Mouse (Mus musculus) kidney, adult 2 months (tissue): ENCODE data around the gene Dnm1.

Experiments
- CTCF ChIP-seq: fragments of 200-500 bp; conservative IDR thresholded peaks from 2 replicates; pipeline ENCODE4 v1.5.1; 2011; ENCODE audit warnings: low read depth, mild to moderate bottlenecking, control low read depth, low read length, moderate library complexity, mixed read lengths; ENCODE audit not compliant: insufficient read depth, insufficient read length
- POLR2A ChIP-seq: fragments of 200-500 bp; IDR thresholded peaks from one replicate; pipeline ENCODE4 v1.6.1; 2011; ENCODE audit warnings: low read depth, low read length, control low read depth

DNA sequence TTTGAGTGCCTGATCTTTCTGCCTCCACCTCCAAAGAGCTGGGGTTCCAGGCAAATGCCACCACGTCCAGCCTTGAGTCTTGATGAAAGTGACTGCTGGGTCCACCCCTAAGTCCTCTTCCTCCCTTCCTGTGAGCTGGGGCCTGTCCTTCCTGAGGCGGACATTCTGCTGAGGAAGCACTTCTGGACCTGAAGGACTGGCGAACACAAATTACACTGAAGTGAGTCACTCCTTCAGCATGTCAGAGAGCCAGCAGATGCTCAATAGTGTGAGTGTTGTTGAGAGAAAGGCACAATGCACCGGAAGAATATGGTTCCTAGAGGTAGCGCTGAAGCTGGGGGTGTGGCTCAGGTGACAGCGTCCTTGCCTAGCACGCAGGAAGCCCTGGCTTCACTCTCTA, 27.8 kb downstream of the Dnm1 start:
- TF ChIP-seq CTCF: no peak
- TF ChIP-seq POLR2A: no peak
